Mouse (Mus musculus): ENCODE measurements around the gene Mob3a.

DNA sequence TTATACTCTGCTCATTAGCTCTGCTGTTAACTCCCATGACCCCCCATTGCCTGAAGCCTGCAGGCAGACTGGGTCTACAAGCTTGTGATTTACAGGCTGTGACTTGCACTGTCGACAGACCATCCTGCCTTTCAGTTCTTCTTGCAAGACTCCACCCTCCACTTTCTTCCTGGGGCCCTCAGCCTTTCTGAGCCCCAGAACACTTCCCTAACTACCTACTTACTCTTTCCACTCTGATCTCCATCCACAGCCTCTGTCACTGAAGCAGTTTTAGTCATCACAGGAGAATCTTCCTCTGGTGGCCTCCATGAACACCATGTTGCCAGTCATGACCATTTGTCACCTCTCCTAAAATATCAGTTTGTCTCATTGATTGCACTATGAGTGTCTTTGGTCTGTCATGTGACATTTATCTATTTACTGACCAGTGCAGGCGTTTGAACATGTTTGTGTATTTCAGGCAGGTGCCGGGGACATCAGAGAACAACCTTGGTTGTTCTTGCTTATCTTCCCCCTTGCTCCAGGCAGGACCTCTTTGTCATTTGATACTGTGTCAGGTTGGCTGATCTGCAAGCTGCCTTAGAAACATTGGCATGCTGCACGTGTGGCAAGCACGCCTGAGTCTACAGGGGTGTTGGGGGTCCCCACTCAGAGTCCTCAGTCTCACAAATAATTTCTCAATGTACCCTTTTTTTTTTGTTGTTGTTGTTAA is 38.1 kb downstream of the Mob3a start:
- TF ChIP-seq CTCF (IDR thresholded peaks at IDR 0.05; ENCODE audit: control insufficient read depth, insufficient read depth, insufficient read length) (no peak), MYOD1 (IDR thresholded peaks at IDR 0.05; ENCODE audit: control insufficient read depth, insufficient read length, low read depth) (no peak), FOSL1 (IDR thresholded peaks at IDR 0.05; ENCODE audit: insufficient read depth, low read length, poor library complexity, severe bottlenecking) (no peak)

All from C2C12 (cell line).